Mouse (Mus musculus) left cerebral cortex, postnatal 25 days (tissue): Measurements from ENCODE around the gene Mtcl1. TPM values are rescaled to one million over a fixed set of nuclear protein-coding genes. Genes with fewer than 3 reads are reported as not detected.
A peak's percentile ranks its signal among the peaks of the same experiment; 100 is the strongest.

Experiments used
- DNase-seq, 2 experiments: peaks; one replicate each; pipeline ENCODE4 v3.0.0; 2022; ENCODE audit warnings: low spot score in 2 of 2, mixed read lengths in 1 of 2
- intact Hi-C: fragments of 180-260 bp; cut with DNase I; formaldehyde crosslinking; loops from one replicate; pipeline ENCODE4 v1.15.1; 2025
- total RNA-seq, 2 experiments: library from RNA; stranded (reverse); gene quantifications; 2 replicates each; pipeline ENCODE4 v1.2.3; 2021

The Mtcl1 gene
- total RNA-seq, 2 experiments from 2014 or later: 89.4 to 96.4 TPM

DNA sequence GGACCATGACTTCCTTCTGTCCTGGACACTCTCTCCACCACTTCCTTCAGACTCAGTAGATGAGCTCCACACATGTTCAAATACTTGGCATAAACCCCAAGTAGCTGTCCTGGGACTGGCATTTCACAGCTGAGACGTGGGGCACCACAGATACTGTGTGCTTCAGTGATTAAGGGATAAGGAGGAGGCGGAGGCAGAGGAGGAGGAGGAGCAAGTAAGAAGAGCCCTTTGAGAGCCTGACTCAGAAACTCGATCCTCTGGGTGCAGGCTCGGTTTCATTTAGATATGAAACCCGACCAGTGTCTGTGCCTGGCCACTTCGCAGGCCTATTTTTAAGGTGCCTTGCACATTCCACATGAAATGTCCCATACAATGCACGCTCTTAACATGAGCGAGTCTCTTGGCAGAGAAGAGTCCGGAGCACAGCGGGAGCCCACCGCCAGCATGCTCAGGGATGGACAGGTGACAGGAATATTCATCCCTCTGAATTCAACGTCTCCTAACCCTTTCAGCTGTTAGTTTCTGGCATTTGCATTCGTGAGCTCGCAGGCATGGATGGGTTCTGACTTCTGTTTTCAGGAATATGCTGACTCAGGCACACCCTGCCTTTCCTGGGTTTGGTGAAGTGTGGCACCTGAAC, 74.8 kb downstream of the Mtcl1 start:
- DNase-seq: peak in 1 of 2 experiments; percentile 45
- intact Hi-C loops: no loop called here

DNA sequence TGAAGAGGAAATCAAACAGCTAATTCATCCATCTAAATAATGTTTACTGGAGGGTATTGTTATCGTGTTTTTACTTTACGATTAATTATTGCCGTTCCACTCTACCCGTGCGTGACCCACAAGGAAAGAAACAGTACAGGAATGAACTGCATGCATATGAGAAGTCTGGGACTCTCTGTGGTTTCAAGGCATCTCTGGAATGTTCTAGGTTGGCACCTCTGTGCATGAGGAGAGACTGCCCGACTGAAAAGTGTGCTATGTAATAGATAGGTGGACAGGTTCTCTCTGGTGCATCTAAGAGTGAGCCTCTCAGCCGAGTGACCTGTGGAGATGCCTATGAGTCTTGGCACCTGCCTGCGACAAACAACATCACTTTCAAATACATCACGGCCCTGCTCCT, 78.7 kb downstream of the Mtcl1 start:
- DNase-seq: no peak
- intact Hi-C loops: no loop called here

DNA sequence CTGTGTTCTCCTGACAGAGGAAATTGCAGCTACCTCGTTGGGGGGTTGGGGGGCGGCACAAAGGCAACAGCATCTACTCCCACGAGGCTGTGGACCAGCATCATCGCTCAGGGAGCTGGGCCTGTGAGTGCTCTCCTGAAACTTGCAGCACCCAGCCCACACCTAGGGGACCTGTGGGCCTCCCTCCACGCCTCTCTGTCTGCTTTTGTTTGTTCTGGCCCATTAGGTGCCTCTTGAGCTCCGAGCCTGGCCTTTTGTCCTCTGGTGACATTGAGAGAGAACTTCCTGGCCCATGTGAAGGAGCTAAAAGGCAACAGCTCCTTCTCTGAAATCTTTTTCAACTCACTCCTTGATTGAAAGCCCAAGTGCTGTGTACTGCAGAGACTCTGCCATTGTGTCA, 79.8 kb downstream of the Mtcl1 start:
- intact Hi-C loops: loop anchor here (5.0 kb wide), 1 partner anchor 78 kb away; the partner anchor contains the start of gene Mtcl1
- DNase-seq: no peak

DNA sequence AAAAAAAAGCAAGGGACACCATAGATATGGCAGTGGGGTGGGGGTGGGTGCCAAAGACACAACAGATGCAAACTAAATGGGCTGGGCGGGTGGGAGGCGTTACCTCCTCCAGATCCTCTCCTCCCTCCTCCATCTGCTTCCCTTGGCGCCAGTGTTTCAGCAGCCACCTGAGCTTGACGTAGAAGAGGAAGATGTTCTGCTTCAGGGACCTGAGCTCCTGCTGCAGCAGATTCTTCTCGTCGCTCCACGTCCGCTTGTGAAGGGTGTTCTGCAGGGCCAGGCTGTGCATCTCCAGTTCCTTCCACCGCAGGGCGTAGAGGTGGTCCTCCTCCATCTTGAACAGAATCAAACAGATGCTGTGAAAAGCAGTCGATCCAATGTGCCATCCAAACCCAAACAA, 81.4 kb downstream of the Mtcl1 start:
- peak in 1 of 2 experiments; percentile 80 for DNase-seq
- intact Hi-C loops: loop anchor here (5.0 kb wide), 1 partner anchor 79 kb away; the partner anchor contains the start of gene Mtcl1

DNA sequence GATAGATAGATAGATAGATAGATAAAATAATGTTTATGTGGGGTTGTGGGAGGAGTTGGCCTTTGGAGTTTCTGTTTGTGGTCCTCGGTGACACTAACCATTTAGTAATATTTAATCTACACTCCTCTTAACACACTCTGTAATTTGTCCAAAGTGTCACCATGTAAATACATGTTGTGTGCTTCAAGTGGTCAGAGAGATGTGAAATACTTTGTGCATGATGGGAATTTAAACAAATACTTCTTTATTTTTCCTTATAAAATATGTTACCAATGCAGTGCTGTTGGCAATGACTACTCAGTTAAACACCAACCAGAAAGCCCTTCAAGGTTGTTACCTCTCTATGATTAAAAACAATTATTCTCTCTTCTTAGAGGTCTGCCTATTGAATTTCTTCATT, 83.9 kb downstream of the Mtcl1 start:
- intact Hi-C loops: loop anchor here (5.0 kb wide), 1 partner anchor 82 kb away; the partner anchor contains the start of gene Mtcl1
- no peak for DNase-seq

DNA sequence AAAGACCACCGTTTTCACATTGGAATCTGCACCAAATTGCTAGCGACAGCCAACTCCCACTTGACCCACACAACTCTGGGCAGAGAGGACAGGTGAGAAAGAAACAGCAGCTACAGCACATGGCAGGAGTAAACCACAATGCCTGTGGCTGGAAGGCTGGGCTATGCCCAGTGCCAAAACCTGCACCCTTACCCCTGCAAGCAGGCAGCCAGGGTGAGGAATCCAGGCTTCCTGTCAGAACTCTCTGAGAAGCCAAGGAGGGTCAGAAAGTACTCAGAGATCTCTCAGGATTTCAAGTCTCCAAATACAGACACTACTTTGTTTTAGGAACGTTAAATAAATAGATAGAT, 84.3 kb downstream of the Mtcl1 start:
- DNase-seq: no peak
- intact Hi-C loops: loop anchor here (5.0 kb wide), 1 partner anchor 82 kb away; the partner anchor contains the start of gene Mtcl1

DNA sequence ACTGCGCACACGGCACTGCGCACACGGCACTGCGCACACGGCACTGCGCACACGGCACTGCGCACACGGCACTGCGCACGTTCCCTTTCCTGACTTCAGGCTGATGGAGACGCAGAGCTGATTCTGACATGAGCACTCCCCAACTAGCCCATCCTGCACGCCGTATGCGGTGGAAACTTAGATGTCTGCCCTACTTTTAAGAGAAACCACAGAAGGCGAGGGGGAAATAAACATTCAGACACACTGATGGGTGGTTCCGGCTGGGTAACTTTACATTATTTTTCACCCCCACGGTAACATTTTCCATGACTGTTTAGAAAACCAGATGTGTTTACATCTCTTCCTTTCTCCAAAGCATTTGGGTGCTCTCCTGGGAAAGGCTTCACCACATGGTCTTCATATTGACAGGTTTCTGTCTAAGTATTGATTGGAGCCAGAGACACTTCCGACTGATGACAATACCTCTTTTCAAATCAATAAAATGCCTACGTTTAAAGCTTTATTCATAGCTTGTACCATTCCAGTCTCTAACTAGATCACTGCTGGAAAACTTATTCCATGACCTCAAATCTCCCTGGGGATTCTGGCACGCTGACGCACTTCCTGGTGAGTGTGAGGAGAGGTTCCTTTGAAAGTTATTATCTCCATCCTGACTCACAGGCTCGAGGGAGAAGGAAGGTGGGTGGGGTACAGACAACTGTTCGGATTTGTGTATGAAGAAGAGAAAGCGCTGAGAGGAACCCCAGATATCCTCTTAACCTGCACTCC, 84.8 kb downstream of the Mtcl1 start:
- intact Hi-C loops: loop anchor here (5.0 kb wide), 1 partner anchor 83 kb away; the partner anchor contains the start of gene Mtcl1
- peak in 1 of 2 experiments; percentile 92 for DNase-seq

DNA sequence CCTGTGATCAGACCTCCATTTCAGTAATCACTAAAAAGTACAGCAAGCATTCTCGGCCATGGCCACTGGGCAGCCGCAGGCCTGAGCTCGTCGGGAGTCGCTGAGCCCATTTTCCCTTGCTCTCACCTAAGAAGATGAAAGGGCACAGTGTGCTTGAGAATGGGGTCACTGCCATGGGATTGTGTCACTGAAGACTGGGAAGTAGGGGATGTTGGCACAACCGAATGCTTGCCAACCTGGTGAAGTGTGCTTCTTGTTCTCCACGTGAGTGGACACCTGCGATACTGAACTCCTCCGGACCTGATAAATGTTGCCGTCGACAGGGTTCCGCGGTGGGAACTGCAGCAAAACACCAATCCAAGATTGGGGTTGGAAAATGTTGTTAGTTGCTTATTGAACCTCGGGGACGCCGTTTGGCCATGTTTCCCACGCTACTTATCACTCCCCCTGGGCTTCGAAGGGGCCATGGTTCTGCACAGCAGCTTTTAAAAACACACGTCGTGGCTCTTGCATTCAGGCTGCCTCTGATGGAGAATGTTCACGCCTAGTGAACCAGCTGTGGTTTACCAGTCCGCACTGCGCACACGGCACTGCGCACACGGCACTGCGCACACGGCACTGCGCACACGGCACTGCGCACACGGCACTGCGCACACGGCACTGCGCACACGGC, 85.6 kb downstream of the Mtcl1 start:
- no peak for DNase-seq
- intact Hi-C loops: no loop called here

DNA sequence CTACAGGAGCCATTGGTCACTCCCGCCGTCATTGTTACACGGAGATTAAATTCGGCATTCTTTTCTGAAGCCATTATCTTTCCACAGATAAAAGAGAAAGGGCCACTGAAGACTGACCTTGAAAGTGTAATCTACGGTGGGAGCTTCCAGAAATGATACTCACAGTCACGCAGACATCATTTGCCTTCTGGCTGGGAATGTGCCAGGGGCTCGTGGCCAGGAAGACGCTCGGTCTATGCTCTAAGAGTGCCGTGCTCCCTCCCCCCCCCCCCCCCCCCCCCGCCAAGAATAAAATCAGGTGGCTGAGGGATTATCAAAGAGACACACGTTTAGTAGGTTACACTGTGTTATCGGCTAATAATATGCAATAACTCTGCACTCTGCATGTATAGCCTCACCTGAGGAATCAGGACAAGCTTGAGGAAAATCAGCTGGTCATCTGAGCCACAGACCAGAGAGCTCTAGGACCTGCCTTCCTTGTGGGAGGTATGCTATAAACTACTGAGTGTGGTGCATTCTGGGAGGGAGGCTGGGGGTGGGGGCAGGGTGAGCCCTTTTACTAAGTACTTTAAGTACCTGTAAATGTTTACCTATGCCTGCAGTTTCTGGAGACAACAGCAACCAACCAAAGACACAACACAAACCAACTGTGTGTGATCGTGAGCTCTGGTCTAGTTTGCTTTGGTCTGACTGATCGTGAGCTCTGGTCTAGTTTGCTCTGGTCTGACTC, 87.1 kb downstream of the Mtcl1 start:
- intact Hi-C loops: no loop called here
- no peak for DNase-seq

DNA sequence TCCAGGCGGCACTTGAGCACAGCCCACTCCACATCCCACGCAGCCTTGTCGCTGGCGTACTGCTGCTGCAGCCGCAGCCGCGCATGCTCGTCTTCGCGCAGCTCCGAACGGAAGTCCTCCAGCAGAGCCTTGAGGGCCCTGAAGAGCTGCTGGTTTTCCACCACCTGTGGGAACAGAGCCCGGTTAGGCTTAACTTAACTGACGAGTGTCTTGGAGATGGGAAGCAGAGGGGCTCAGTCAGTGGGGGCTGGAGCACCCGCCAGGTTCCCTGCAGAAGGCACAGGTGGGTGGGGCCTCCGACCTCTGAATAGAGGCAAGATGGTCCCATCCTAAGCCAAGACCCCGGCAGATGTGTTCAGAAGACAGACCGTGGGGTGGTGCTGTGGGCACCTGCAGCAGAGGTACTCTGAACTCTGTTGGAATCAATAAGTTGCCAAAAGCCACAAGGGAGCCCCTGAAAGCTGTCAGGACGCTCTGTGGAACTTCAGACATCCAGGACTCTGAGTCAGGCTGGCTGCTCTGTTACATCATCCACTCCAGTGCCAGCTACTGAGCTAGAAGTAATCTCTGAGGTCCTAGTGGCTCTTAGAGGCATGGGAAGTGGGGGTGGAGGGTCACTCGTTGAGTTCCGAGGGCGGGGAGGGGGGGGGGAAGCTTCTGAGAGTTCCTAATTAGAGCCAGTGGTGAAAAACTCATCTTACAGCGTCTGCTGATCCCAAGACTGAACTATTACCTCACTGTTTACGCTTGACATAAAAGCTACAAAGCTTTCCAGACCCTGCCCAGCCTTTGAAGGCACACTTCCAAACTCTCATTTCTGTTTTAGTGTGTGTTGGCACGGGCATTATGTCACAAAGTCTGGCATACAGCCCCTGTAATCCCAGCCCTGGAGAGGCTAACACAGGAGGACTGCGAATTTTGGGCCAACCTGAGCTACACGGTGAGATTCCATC, 91.2 kb downstream of the Mtcl1 start:
- intact Hi-C loops: no loop called here
- peak in 1 of 2 experiments; percentile 71 for DNase-seq

DNA sequence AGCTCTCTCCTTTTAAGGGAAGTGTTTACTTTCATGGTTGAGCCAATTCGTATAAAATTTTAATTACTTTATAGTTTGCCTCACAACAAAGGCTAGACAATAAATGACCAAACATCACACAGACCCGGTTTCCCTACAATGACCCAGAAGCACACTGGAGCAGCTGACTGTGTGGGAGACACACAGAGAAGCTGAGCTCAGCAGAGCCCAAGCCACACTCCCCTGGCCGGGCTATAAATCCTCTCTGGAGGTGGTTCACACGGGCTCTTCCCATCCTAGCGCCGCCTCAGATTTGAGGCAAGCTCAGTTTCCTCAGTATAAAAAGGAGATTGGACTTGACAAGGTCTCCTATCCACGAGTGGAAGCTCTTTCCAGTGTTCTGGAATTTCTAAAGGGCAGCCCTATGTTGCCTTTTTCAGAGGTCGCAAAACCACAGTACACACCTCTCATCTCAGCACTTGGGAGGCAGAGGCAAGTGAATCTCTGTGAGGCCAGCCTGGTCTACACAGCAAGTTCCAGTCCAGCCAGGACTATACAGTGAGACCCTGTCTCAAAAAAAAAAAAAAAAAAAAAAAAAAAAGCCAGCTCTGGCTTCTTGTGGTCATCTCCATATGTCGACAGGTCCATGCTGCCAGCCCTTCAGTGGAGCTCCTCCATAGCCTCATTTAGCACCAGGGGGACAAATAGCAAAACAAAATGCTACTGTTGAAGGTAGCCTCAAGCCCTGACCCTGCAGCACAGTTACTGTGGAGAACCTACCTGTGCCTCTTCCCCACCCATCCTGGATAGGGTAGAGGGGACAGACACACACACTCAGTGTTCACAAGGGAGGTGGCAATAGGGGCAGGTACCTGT, 92.2 kb downstream of the Mtcl1 start:
- DNase-seq: peak in 1 of 2 experiments; percentile 55
- intact Hi-C loops: no loop called here

DNA sequence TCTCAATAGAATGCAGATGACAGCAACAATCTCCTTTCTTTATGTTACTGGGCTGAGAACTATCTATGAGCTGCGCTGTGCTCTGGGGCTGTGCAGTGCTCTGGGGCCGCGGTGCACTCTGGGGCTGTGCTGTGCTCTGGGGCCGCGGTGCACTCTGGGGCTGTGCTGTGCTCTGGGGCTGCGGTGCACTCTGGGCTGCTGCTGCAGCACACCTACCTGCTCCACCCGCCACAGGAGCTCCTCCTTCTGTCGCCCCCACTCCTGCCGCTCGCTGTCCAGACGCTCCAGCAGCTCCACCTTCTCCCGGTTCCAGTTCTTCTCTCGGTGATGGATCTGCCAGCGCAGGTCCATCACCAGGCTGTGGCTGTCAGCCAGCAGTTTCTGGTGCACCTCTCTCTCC, 95.6 kb downstream of the Mtcl1 start:
- no peak for DNase-seq
- intact Hi-C loops: no loop called here

DNA sequence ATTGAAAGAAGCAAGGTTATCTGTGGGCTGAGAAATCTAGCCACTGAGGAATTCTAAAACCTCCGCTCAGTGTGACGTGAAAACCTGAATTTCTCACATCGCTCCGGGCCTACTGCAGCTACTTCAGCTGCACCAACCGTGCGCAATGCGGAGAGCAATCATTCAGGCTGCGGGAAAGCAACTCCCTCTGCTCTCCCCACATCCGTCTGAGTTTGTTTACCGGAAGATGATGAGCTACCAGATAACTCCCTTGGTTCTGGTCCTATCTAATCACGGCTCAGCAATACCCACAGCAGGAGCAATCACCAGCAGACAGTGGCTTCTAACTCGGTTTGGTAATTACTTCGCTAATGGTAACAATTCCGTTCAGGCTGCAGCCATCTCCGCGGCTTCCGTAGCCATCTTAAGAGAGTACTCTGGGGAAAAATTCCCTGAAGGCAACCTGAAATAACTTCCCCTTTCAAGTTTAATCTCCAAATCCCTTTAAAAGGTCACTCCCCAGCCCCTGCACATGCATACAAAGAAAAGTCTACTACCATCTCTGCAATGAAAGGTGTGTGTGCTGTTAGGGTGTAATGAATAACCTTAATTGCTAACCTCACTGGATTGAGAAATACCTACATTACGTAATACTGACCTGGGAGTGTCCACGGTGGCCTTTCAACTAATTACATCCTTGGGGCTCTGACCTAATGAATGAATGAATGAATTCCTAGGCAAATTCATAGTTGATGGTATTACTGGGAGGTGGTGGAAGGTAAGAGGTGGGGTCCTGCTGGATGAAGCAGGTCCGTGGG, 96.5 kb downstream of the Mtcl1 start:
- DNase-seq: peak in 1 of 2 experiments; percentile 63
- intact Hi-C loops: no loop called here

DNA sequence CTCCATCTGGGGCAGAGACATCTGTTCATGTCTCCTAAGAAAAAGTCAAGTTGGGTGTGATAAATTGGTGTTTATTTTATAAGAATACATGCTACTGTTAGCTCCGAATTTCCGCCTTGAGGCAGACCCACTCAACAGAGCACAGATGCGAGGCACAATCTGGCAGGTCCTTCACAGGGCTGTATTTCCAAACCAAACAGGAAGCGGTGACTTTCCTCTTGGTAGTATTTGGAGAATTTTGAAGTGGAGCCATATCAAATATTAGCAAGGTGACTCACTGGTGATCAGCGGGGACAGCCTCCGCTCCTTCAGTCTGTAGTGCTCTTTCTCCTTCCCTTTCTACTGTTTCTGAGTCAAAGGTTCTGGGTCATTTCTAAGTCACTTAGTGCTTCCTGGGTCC, 97.3 kb downstream of the Mtcl1 start:
- peak in 1 of 2 experiments; percentile 64 for DNase-seq
- intact Hi-C loops: no loop called here

DNA sequence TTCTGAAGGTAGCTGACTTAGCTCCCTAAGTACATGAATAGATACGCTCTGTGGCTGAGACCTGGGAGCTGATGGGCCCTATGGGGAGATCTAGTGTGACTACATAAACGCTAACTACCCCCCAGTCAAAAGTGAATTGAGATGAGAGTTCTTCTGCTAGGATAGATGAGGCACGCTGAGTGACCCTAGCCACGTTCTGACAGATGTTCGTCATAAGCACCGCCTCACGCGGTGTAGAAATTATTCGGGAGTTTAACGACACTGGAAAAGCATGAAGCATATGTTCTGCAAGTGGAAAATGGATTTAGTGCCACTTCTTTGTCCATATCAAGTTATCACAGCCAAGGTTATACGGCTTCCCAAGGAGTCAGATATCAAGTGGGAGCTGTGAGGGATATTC, 98.9 kb downstream of the Mtcl1 start:
- DNase-seq: no peak
- intact Hi-C loops: loop anchor here (1.0 to 2.0 kb wide), 4 partner anchors 84 to 118 kb away; no protein-coding TSS in a partner anchor

DNA sequence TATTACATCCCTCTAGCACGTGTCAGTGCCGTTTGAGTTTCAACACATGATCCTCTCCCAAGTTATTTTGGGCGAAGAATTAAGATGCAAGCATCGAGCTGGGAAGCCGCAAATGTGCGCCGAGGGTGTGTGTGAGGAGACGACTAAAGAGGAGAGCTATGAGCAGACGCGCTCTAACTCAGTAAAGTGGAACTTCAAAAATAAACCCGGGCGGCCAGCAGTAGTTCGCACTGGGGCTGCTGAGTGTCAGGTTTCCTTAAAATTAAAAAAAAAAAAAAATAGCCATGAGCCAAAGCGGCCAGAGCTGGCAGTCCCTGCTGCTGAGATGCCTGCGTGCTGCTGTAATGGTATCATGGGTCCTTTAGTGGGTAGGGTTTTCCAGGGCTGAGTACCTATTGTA, 99.4 kb downstream of the Mtcl1 start:
- intact Hi-C loops: loop anchor here (1.0 to 2.0 kb wide), 4 partner anchors 83 to 117 kb away; no protein-coding TSS in a partner anchor
- peak; percentile 79 to 98 for DNase-seq

DNA sequence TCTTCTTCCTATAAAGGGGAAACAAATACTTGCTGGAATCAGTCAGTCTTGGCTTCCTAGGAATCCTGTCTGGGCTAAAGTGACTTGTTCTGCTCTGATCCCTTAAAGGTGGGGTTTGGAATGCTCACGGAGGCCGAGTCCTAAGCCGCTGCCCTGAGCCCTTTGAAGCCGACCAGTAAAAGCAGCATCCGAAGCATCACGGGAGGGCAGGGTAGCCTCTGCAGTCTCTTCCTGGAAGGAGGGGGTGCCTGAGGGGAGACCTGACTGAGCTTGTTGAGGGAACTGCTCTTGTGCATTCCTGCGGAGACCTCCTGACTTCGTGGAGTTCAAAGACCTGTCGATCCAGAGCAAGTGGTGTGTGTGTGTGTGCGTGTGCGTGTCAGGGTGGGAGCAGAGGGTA, 103.2 kb downstream of the Mtcl1 start:
- no peak for DNase-seq
- intact Hi-C loops: no loop called here
